Mouse (Mus musculus): ENCODE measurements around the gene Sh2d5. TPM values are rescaled to one million over a fixed set of nuclear protein-coding genes. Genes with fewer than 3 reads are reported as not detected.

Sh2d5 gene
- total RNA-seq, 4 experiments from 2014 or later = 0.41 TPM; not detected in 3

- DNase-seq (ENCODE audit: low spot score in 2 of 2) = no peak
Measured at GRCm38 (mm10) chr4:138259482-138259881, 9.3 kb downstream of the Sh2d5 start.

- DNase-seq (ENCODE audit: low spot score in 2 of 2) = peak; percentile 57 to 63
Measured at GRCm38 (mm10) chr4:138261843-138262681, 11.9 kb downstream of the Sh2d5 start.

- no peak for DNase-seq (ENCODE audit: low spot score in 2 of 2)
Measured at GRCm38 (mm10) chr4:138267869-138268268, 17.7 kb downstream of the Sh2d5 start.

GRCm38 (mm10) chr4:138272011-138272997, 22.1 kb downstream of the Sh2d5 start:
- DNase-seq (ENCODE audit: low spot score in 2 of 2) = no peak

GRCm38 (mm10) chr4:138278346-138278745, 28.1 kb downstream of the Sh2d5 start:
- DNase-seq (ENCODE audit: low spot score in 2 of 2) = no peak

GRCm38 (mm10) chr4:138282834-138283233, 32.6 kb downstream of the Sh2d5 start:
- peak; percentile 23 to 37 for DNase-seq (ENCODE audit: low spot score in 2 of 2)

GRCm38 (mm10) chr4:138286411-138286810, 36.2 kb downstream of the Sh2d5 start:
- no peak for DNase-seq (ENCODE audit: low spot score in 2 of 2)

GRCm38 (mm10) chr4:138288691-138289090, 38.5 kb downstream of the Sh2d5 start:
- no peak for DNase-seq (ENCODE audit: low spot score in 2 of 2)

GRCm38 (mm10) chr4:138292028-138292427, 41.8 kb downstream of the Sh2d5 start:
- no peak for DNase-seq (ENCODE audit: low spot score in 2 of 2)

GRCm38 (mm10) chr4:138293261-138293948, 43.2 kb downstream of the Sh2d5 start:
- DNase-seq (ENCODE audit: low spot score in 2 of 2) = no peak

- DNase-seq (ENCODE audit: low spot score in 2 of 2) = no peak
Measured at GRCm38 (mm10) chr4:138293949-138294550, 43.8 kb downstream of the Sh2d5 start.

- DNase-seq (ENCODE audit: low spot score in 2 of 2) = no peak
Measured at GRCm38 (mm10) chr4:138301271-138301780, 51.1 kb downstream of the Sh2d5 start.

- no peak for DNase-seq (ENCODE audit: low spot score in 2 of 2)
Measured at GRCm38 (mm10) chr4:138303011-138303410, 52.8 kb downstream of the Sh2d5 start.

- DNase-seq (ENCODE audit: low spot score in 2 of 2) = no peak
Measured at GRCm38 (mm10) chr4:138303742-138304141, 53.5 kb downstream of the Sh2d5 start.

- DNase-seq (ENCODE audit: low spot score in 2 of 2) = peak; percentile 96 to 98
Measured at GRCm38 (mm10) chr4:138304340-138305104, 54.3 kb downstream of the Sh2d5 start, which contains the start of gene Ddost. Gene Ddost (plus strand): TSS chr4:138304730.

- no peak for DNase-seq (ENCODE audit: low spot score in 2 of 2)
Measured at GRCm38 (mm10) chr4:138307025-138307424, 56.8 kb downstream of the Sh2d5 start.

GRCm38 (mm10) chr4:138307739-138308138, 57.5 kb downstream of the Sh2d5 start:
- DNase-seq (ENCODE audit: low spot score in 2 of 2) = no peak

- DNase-seq (ENCODE audit: low spot score in 2 of 2) = no peak
Measured at GRCm38 (mm10) chr4:138310311-138310910, 60.2 kb downstream of the Sh2d5 start.
